Mouse (Mus musculus) layer of hippocampus, adult 8-10 months (tissue): ENCODE results near the gene Ajm1. TPM values are rescaled to one million over a fixed set of nuclear protein-coding genes. Genes with fewer than 3 reads are reported as not detected.

Experiments
- DNase-seq, 2 experiments: peaks; one replicate each; pipeline ENCODE4 v3.0.0; 2022; ENCODE audit warnings: low spot score in 2 of 2
- total RNA-seq, 4 experiments: library from RNA; stranded (reverse); gene quantifications; 2 replicates each; pipeline ENCODE4 v1.2.4; 2022

The Ajm1 gene
- total RNA-seq, 4 experiments from 2014 or later = 82.9 to 103 (median 92.4) TPM

DNA sequence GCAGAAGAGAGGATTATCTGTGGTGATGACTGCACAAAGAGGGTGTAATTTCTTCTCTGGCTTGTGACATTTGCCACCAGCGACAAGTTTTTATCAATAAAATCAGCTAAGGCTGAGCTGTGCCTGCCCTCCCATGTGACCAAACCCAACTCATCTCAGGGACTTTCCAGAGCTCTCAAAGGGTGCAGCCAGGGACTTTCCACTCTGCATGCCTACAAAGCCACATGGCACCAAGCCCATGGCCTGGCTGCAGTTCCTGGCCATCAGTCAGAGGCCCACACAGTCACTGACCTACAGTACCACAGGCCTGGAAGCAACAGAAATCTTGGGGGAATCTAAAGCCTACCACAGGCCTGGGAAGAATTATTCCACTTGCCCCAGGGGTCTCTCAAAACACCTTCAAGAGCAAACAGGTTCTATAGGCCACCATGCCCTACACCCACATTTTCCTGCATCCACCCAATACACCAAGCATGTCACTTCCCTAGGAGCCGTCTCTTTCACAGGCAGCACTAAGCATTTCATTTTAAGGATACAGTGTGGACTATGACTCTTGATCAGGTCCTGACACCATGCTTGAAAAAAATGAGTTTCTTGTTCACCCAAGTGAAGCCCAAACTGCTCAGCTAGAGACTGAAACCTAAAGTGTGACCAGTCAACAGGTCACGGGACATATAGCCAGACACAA, 47.2 kb downstream of the Ajm1 start:
- DNase-seq = peak in 1 of 2 experiments; percentile 38

DNA sequence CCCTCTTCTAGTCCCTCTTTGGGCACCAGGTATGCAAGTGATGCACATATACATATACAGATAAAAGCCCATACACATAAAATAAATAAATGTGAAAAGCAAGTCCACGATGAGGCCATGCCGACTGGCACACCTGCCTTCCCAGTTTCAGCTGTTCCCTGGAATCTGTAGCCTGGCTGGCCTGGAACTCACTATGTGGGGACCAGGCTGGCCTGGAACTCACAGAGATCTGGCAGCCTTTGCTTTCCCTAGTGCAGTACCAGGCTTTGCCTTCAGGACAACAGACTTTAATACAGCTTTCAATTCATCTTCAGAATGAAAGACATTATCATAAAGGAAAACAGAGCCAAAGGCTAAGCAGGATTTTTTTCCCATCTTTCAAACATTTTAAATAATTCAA, 47.9 kb downstream of the Ajm1 start:
- no peak for DNase-seq

DNA sequence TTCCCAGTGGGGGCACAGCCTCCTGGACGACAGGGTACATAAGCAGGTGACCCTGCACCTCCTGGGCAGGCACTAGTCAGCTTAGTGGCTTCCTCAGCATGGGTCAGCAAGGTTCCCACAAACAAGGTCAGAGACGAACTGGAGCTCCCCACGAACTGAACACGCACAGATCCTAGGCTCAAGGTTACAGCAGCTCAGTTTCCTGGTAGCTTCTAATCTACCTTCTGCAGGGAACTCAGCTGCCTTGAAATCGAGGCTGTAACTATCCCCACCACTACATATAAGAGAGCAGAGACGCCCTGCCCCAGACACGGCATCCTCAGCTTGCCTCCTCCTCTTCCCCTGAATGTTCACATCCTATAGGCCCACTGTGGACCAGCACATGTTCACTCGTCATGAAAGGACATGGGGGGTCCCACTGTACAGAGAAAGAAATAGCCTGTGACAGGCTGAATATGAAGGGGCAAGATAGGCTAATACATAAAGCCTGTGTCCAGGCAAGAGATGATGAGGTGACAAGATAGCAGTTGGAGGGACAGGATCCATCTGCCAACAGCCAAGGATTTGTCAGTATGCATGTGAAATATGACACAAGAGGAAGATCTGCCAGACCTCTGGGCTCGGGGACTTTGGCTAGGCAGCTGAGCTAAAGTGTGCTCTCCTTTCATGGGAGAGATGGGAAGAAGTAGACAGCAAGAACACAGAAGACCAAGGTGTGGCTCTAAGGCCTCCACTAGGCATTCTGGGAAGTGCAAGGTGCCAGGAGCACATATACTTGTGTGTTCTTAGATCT, 54.9 kb downstream of the Ajm1 start:
- no peak for DNase-seq

Other genes starting within 250 kb of the Ajm1 start
- gene Man1b1, start 249.4 kb downstream of the Ajm1 start, total RNA-seq = 10 to 100 TPM; 53.7 to 68.2 (median 59.6) TPM
- gene Dpp7, start 225.4 kb downstream of the Ajm1 start, total RNA-seq = 10 to 100 TPM; 38.9 to 52.9 (median 45.4) TPM
- gene Uap1l1, start 216.1 kb downstream of the Ajm1 start, total RNA-seq = 10 to 100 TPM; 12.0 to 28.7 (median 20.3) TPM
- 1 to 10 TPM; 2.4 to 4.6 (median 4.2) TPM for gene Sapcd2, start 209.4 kb downstream of the Ajm1 start, total RNA-seq
- 10 to 100 TPM; 14.6 to 20.7 (median 16.8) TPM for gene Entpd2, start 185.9 kb downstream of the Ajm1 start, total RNA-seq
- gene Npdc1, start 182.4 kb downstream of the Ajm1 start, total RNA-seq = 100 to 1,000 TPM; 390 to 435 (median 411) TPM
- under 1 TPM; 0.35 to 0.98 (median 0.44) TPM for gene Fut7, start 158.5 kb downstream of the Ajm1 start, total RNA-seq
- 100 to 1,000 TPM; 165 to 186 (median 183) TPM for gene Abca2, start 153.1 kb downstream of the Ajm1 start, total RNA-seq
- gene Clic3, start 124.9 kb downstream of the Ajm1 start, total RNA-seq = under 1 TPM in 2 of 4 experiments, not detected in 2; 0.43 to 0.92 TPM
- gene Paxx, start 120.7 kb downstream of the Ajm1 start, total RNA-seq = 10 to 100 TPM; 60.3 to 63.5 (median 61.8) TPM
- 1,000 to 10,000 TPM in 3 of 4 experiments, 100 to 1,000 TPM in 1; 912 to 1,488 (median 1,209) TPM for gene Ptgds, start 111.7 kb downstream of the Ajm1 start, total RNA-seq
- not detected for gene Lcn12, start 87.8 kb downstream of the Ajm1 start, total RNA-seq
- 100 to 1,000 TPM; 116 to 120 (median 118) TPM for gene Fbxw5, start 81.0 kb downstream of the Ajm1 start, total RNA-seq
- 1 to 10 TPM in 3 of 4 experiments, under 1 TPM in 1; 0.77 to 1.4 (median 1.2) TPM for gene C8g, start 80.0 kb downstream of the Ajm1 start, total RNA-seq
- 10 to 100 TPM; 10.1 to 12.1 (median 10.7) TPM for gene Traf2, start 34.8 kb downstream of the Ajm1 start, total RNA-seq
- 100 to 1,000 TPM; 124 to 203 (median 161) TPM for gene Edf1, start 23.9 kb downstream of the Ajm1 start, total RNA-seq
- gene Mamdc4, start 6.9 kb downstream of the Ajm1 start, total RNA-seq = 1 to 10 TPM in 3 of 4 experiments, under 1 TPM in 1; 0.96 to 3.8 (median 2.0) TPM
- 10 to 100 TPM; 64.6 to 76.6 (median 69.6) TPM for gene Phpt1, start 6.5 kb downstream of the Ajm1 start, total RNA-seq
- gene Rabl6, start 26.8 kb upstream of the Ajm1 start, total RNA-seq = 100 to 1,000 TPM; 127 to 168 (median 150) TPM
- not detected for gene Ccdc183, start 35.9 kb upstream of the Ajm1 start, total RNA-seq
- gene Tmem141, start 40.2 kb upstream of the Ajm1 start, total RNA-seq = 10 to 100 TPM; 14.9 to 24.0 (median 16.6) TPM
- under 1 TPM; 0.45 to 0.80 (median 0.64) TPM for gene Fcna, start 46.3 kb upstream of the Ajm1 start, total RNA-seq
- gene Lcn8, start 71.4 kb upstream of the Ajm1 start, total RNA-seq = not detected
- gene Lcn5, start 76.2 kb upstream of the Ajm1 start, total RNA-seq = not detected
- not detected for gene Lcn6, start 95.0 kb upstream of the Ajm1 start, total RNA-seq
- gene Lcn10, start 101.0 kb upstream of the Ajm1 start, total RNA-seq = not detected
- gene Obp2a, start 118.3 kb upstream of the Ajm1 start, total RNA-seq = not detected
- 10 to 100 TPM; 72.4 to 98.0 (median 84.8) TPM for gene Bmyc, start 125.0 kb upstream of the Ajm1 start, total RNA-seq
- under 1 TPM in 2 of 4 experiments, not detected in 2; 0.64 to 0.93 TPM for gene Obp2b, start 155.3 kb upstream of the Ajm1 start, total RNA-seq
- gene Lcn3, start 183.8 kb upstream of the Ajm1 start, total RNA-seq = not detected
- not detected for gene Lcn11, start 195.3 kb upstream of the Ajm1 start, total RNA-seq
- gene Gm13539, start 200.5 kb upstream of the Ajm1 start, total RNA-seq = not detected
- gene Glt6d1, start 234.1 kb upstream of the Ajm1 start, total RNA-seq = not detected
- not detected for gene Lcn9, start 241.4 kb upstream of the Ajm1 start, total RNA-seq